Mouse (Mus musculus) small intestine, adult 2 months (tissue): ENCODE measurements at regions not wholly inside any gene's neighbourhood (a gene's known extent, or its start where the extent isn't known, plus 50 kb on each side); places are given as distances from the start of the nearest gene placed in this dataset.

Source experiments
- CTCF ChIP-seq: fragments of 200-500 bp; IDR thresholded peaks from 2 replicates; pipeline ENCODE4 v1.5.1; 2012; ENCODE audit warnings: low read depth, mild to moderate bottlenecking, control low read depth, inconsistent platforms, low read length, moderate library complexity, mixed read lengths; ENCODE audit not compliant: insufficient replicate concordance, insufficient read length; ENCODE audit errors: extremely low read depth
- POLR2A ChIP-seq: fragments of 200-500 bp; IDR thresholded peaks from 2 replicates; pipeline ENCODE4 v1.6.1; 2012; ENCODE audit warnings: low read depth, mild to moderate bottlenecking, control low read depth, inconsistent platforms, low read length, moderate library complexity

GRCm38 (mm10) chr8:35987327-35987726 lies 221.7 kb downstream of the Gm19410 start:
- TF ChIP-seq CTCF (no peak), POLR2A (no peak)
